Mouse (Mus musculus): ENCODE results near the gene Scarb2.

GRCm38 (mm10) chr5:92555905-92556304, 49.3 kb upstream of the Scarb2 start:
- TF ChIP-seq CTCF (IDR thresholded peaks at IDR 0.05; ENCODE audit: low read depth, low read length) (no peak), GATA1 (IDR thresholded peaks at IDR 0.05; ENCODE audit: borderline replicate concordance, low read length) (no peak), POLR2AphosphoS5 (IDR thresholded peaks at IDR 0.05; ENCODE audit: insufficient replicate concordance, low read depth, low read length) (no peak)

Measured in G1E (cell line).